Mouse (Mus musculus) thymus, adult 2 months (tissue): Measurements from ENCODE around the gene Chil1. TPM values are rescaled to one million over a fixed set of nuclear protein-coding genes. Genes with fewer than 3 reads are reported as not detected.

Experiments
- DNase-seq: peaks from one replicate; pipeline ENCODE4 v3.0.0; 2021
- H3K27ac ChIP-seq: fragments of 200-500 bp; 2 replicates; pipeline ENCODE4 v1.5.1; 2012; ENCODE audit warnings: low read length, control low read depth; ENCODE audit not compliant: control insufficient read depth, insufficient read depth
- H3K27me3 ChIP-seq: fragments of 200-500 bp; 2 replicates; pipeline ENCODE4 v1.6.1; 2012; ENCODE audit warnings: mild to moderate bottlenecking, low read length, moderate library complexity, mixed read lengths; ENCODE audit not compliant: control insufficient read depth, insufficient read depth
- H3K36me3 ChIP-seq: fragments of 200-500 bp; 2 replicates; pipeline ENCODE4 v1.6.1; 2012; ENCODE audit warnings: mild to moderate bottlenecking, low read length, moderate library complexity; ENCODE audit not compliant: control insufficient read depth, insufficient read depth
- H3K4me1 ChIP-seq: fragments of 200-500 bp; replicated peaks from 2 replicates; pipeline ENCODE4 v1.6.1; 2012; ENCODE audit warnings: low read length; ENCODE audit not compliant: control insufficient read depth, insufficient read depth
- H3K4me3 ChIP-seq: fragments of 200-500 bp; 2 replicates; pipeline ENCODE4 v1.5.1; 2012; ENCODE audit warnings: mild to moderate bottlenecking, low read length, control low read depth, moderate library complexity; ENCODE audit not compliant: control insufficient read depth, insufficient read depth
- CTCF ChIP-seq: fragments of 200-500 bp; IDR thresholded peaks from 2 replicates; pipeline ENCODE4 v1.5.1; 2012; ENCODE audit warnings: mild to moderate bottlenecking, control low read depth, low read length, moderate library complexity, borderline replicate concordance; ENCODE audit not compliant: control insufficient read depth, poor library complexity, insufficient read depth; ENCODE audit errors: extremely low read depth
- POLR2A ChIP-seq: fragments of 200-500 bp; IDR thresholded peaks from 2 replicates; pipeline ENCODE4 v1.6.1; 2012; ENCODE audit warnings: mild to moderate bottlenecking, low read length, control low read depth, moderate library complexity; ENCODE audit not compliant: control insufficient read depth, poor library complexity, insufficient read depth; ENCODE audit errors: extremely low read depth
- WGBS: fragments of 180-500 bp; shearing (Covaris S2); methylation state at CpG from one replicate; pipeline ENCODE4 v1.1.7; 2018; 5-methylcytosine and 5-hydroxymethylcytosine counted together
- polyA plus RNA-seq: library from polyadenylated mRNA; depleted of rRNA; stranded (reverse); fragments of >200 nt; gene quantifications from 2 replicates; pipeline ENCODE4 v1.2.3, GENCODE M21; 2012

The Chil1 gene
- polyA plus RNA-seq, 1 experiment, result 9.5 TPM

DNA sequence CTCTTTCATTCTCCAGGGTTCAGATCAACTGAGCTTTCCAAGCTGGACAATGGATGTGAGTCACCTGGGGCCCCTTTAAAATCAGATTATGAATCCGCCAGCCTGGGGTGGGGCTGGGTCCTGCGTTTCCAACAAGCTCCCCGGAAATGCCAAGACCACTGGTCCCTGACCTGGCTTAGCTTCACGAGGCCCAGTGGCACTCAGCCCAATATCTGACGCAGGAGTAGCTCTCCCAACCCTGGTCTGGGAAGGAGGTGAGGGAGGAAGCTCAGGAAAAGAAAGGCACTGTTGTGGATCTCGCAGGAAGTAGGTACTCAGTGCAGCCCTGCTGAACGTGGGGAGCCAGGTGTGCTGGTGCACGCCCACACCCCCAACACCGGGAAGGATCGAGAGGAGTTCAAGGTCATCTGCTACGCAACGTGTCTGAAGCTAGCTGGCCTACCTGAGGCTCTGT lies 35.1 kb downstream of the Chil1 start:
- WGBS, result 79% methylated on average over 12 of the region's 12 CpGs
- Histone ChIP-seq H3K36me3 (no peaks in the 10 kb centered on the region), H3K27me3 (no peaks in the 10 kb centered on the region), H3K4me3 (no peak overlapping the region), H3K4me1 (no peaks in the 10 kb centered on the region), H3K27ac (no peak overlapping the region)
- TF ChIP-seq CTCF, result no peak
- no peak for DNase-seq

DNA sequence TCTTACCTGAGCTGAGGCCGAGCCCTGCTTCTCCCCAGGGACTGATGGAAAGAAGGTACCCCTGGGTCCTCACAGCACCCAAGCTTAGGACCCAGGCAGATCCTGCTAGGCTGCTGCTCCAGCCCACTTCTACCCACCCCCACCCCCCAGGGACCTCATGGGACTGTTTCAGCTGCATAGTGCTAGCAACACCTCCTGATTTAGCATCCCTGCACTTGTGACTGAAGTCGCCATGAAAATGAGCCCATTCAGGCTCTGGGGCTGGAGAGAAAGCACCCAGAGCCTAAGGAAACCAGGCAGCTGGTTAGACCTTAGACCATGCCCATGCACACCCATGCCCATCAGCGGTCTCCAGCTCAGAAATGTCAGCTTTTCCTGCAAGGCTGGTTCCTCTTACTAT lies 36.0 kb downstream of the Chil1 start:
- no peak for TF ChIP-seq CTCF
- no peak for TF ChIP-seq POLR2A
- H3K36me3 ChIP-seq, result no peaks in the 10 kb centered on the region
- no peak for DNase-seq
- H3K27ac ChIP-seq, result no peak overlapping the region
- no peaks in the 10 kb centered on the region for H3K4me1 ChIP-seq
- WGBS, result 89% methylated on average over 3 of the region's 3 CpGs
- H3K4me3 ChIP-seq, result no peak overlapping the region
- H3K27me3 ChIP-seq, result no peaks in the 10 kb centered on the region

DNA sequence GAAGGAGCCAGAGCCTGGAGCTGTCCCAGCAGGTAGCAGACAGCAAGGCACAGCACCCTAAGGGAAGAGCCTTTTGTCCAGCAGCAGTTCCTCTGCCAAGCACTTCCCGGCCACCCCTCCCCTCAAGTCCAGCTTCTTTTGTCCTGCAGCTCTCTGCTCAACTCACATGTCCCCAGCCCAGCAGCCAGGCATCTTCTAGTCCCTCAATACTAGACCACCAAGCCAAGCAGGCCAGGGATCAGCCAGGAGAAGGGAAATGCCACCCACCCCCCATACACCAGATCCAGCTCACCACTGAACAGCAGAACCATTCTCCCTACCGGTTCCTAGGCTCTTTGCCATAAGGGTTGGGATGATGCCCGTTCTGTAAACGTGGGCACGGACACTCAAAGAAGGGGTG lies 37.6 kb downstream of the Chil1 start:
- Histone ChIP-seq H3K4me3 (no peak overlapping the region), H3K36me3 (no peaks in the 10 kb centered on the region), H3K27ac (no peak overlapping the region), H3K27me3 (no peaks in the 10 kb centered on the region), H3K4me1 (no peaks in the 10 kb centered on the region)
- WGBS, result 96% methylated on average over 5 of the region's 5 CpGs
- TF ChIP-seq POLR2A, result no peak
- no peak for TF ChIP-seq CTCF
- no peak for DNase-seq

DNA sequence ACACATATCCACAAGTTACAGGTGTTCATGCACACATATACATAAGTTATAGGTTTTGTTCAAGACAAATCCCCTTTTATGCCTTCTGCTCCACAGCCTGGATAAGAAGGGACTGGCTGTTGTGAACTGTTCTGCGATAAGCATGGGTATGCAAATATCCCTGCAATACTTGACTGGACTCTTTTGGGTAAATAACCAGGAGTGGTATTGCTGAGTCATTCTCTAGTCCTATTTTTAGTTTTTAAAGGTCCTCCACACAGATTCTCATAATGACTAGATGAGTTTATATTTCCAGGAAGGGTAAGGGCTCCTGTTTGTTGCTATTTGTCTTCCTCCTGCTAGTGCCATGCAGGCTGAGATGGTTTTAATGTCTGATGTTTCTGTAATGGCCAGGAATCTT lies 39.2 kb downstream of the Chil1 start:
- H3K27ac ChIP-seq, result no peak overlapping the region
- H3K4me1 ChIP-seq, result no peaks in the 10 kb centered on the region
- TF ChIP-seq CTCF, result no peak
- TF ChIP-seq POLR2A, result no peak
- H3K4me3 ChIP-seq, result no peak overlapping the region
- no peaks in the 10 kb centered on the region for H3K27me3 ChIP-seq
- no peaks in the 10 kb centered on the region for H3K36me3 ChIP-seq
- 60% methylated on average over 1 of the region's 1 CpGs for WGBS
- no peak for DNase-seq

DNA sequence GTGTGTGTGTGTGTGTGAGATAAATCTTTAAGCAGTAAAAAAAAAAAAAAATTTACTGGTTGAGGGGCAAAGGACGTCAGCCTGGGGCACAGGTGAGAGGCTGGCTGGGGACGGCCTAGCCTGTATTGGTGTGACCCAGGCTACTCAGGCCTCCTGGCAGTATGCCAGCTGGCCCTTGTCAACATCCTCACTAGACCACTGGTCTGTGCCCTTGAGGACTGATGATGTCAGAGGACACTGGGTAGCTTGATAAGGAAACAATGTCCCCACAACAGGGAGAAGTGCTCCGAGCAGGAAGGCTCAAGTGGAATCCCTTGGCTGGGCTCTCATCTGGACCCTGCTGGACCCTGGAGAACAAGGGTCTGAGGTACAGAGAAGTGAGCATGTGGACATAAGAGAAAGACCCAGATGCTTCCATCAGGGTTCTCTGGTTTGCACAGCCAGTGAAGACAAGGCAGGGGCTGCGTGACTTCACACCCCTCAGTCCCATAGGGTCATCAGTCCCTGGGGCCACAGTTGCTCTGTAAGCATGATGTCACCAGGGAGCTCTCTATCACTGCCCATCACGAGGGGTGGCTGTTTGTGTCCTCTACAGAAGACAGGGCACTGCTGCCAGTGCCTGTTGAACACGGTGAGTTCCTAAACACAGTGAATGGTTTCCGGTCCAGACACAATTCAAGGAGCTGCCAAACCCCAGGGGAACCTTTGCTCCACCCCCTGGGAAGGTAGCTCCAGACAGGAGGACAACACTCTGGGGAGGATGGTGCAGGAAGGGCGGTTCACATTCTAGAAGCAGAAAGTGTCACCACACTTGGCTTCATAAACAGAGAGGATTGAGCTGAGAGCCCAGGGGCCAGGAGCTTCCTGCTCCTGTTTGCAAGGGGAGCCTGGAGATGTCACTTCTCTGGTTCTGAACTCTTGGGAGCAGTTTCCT lies 40.4 kb downstream of the Chil1 start:
- Histone ChIP-seq H3K27ac (no peak overlapping the region), H3K36me3 (no peaks in the 10 kb centered on the region), H3K4me3 (no peak overlapping the region), H3K27me3 (no peaks in the 10 kb centered on the region), H3K4me1 (no peaks in the 10 kb centered on the region)
- TF ChIP-seq CTCF, result no peak
- TF ChIP-seq POLR2A, result no peak
- no peak for DNase-seq
- WGBS, result 77% methylated on average over 8 of the region's 8 CpGs

DNA sequence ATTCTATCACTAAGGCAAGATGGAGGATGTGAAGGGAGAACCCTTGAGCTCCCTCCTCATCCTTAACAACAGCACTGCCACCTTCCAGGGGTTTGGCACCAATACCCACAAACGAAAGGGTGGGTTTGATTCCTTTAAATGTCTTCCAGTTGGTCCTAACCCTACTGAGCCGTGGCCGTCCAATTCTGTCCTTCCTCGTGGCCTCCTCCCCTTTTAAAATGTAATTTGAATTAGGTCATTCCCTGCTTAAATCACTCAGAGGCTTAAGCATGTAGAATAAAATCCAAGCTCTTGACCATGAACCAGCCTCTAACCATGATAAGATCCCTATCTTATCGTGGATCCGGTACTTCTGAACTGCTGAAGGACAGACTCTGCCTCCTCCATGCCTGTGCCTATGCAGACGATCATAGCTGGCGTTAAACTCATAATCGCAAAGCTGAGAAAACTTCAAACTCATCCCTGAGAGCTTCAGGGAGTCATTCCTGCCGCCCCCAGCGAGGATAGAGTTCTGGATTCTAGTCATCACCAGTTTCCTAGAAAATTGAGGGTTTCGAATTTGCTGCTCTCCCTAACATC lies 42.8 kb downstream of the Chil1 start:
- no peak for DNase-seq
- no peak for TF ChIP-seq CTCF
- no peak for TF ChIP-seq POLR2A
- Histone ChIP-seq H3K27me3 (no peaks in the 10 kb centered on the region), H3K36me3 (no peaks in the 10 kb centered on the region), H3K4me1 (no peaks in the 10 kb centered on the region), H3K27ac (no peak overlapping the region), H3K4me3 (no peak overlapping the region)
- WGBS, result 94% methylated on average over 12 of the region's 12 CpGs

DNA sequence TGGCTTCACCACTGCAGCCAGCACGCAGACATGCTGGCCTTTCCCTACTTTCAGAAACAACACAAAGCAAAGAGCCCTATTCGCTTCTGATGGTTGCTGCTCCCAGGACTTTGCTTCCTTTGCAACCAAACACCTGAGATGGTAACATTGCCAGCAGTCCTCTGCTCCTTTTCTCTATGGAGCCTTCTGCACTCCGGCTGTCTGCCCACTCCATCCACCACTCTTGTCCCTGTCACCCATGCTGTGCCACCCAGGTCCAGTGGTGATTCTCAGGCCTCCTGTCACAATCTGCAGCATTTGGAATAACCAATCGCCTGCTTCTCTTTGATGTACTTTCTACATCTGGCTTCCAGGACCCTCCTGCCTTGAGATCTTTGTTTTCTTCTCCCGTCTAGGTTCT lies 43.4 kb downstream of the Chil1 start:
- 95% methylated on average over 5 of the region's 5 CpGs for WGBS
- Histone ChIP-seq H3K36me3 (no peaks in the 10 kb centered on the region), H3K4me3 (no peak overlapping the region), H3K27ac (no peak overlapping the region), H3K27me3 (no peaks in the 10 kb centered on the region), H3K4me1 (no peaks in the 10 kb centered on the region)
- no peak for DNase-seq
- TF ChIP-seq CTCF (no peak), POLR2A (no peak)
